Mouse (Mus musculus): Measurements from ENCODE around the gene Olfr933. TPM values are rescaled to one million over a fixed set of nuclear protein-coding genes. Genes with fewer than 3 reads are reported as not detected.

Olfr933 gene
- not detected in 2 replicates for polyA plus RNA-seq (2014; fragmentation: Nextera tagmentation; extraction: Ambion mirVana)

DNA sequence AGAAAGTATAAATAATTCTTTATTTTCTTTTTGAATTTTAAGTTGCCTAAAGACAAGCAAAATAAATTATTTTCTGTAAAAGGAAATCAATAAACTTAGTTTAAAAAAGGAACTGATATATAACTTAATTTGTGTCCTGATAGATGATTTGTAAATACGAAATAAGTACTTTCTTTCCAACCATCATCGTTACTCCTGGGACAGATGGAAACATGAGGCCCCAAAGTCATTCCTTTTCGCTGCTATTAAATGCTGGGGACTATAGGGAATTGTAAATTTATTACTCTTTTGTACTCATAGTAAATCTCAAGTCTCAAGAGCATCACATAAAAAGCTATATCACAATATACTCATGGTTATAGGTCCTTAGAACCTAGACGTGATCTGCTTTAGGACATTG, at the start of gene Olfr933:
Gene Olfr933 (plus strand): TSS at position 301 of the 400 bp plus-strand sequence.
- no peak for ATAC-seq (replicated peaks; ENCODE audit: low FRiP score, low TSS enrichment, low read depth)
- no peak within 1 kb of the TSS for H3K27ac ChIP-seq (ENCODE audit: low read depth)
- 81% methylated on average over 4 of the region's 4 CpGs for WGBS
- H3K36me3 ChIP-seq (ENCODE audit: control insufficient read depth, insufficient read depth, low read length): no peaks in the 10 kb centered on the region
- H3K4me3 ChIP-seq (ENCODE audit: low read depth, low read length): no peak within 1 kb of the TSS
- DNase-seq (ENCODE audit: low spot score): no peak
- H3K9ac ChIP-seq (ENCODE audit: low read length): no peak within 1 kb of the TSS
- no peaks in the 10 kb centered on the region for H3K9me3 ChIP-seq (ENCODE audit: control insufficient read depth, low read length)
- no peaks in the 10 kb centered on the region for H3K4me1 ChIP-seq (replicated peaks; ENCODE audit: control insufficient read depth, insufficient read depth, low read length)
- no peaks in the 10 kb centered on the region for H3K27me3 ChIP-seq (replicated peaks; ENCODE audit: control insufficient read depth, insufficient read depth, low read length)
- H3K4me2 ChIP-seq (ENCODE audit: low read length): no peak within 1 kb of the TSS

DNA sequence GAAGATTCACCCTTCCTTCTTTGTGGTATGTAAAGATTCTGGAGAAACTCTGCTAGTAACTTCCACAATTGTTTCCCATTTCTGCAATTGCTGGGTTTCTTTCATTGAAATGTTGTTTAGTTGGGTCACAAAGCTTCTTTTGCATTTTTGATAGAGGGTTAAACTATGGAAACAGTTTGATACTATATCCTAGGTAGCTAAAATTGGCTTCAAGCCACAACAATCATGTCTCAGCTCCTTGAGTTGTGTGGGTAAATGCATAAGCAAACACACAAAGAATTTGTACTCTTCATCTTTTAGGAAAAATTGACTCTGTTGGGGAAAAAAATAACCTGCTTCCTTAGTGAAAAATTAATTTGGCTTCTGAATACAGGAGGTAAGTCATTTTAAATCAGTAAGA, 42.6 kb upstream of the Olfr933 start, which contains the start of gene Olfr930:
Gene Olfr930 (plus strand): TSS at position 301 of the 400 bp plus-strand sequence.
- Histone ChIP-seq H3K4me1 (replicated peaks; ENCODE audit: control insufficient read depth, insufficient read depth, low read length) (no peaks in the 10 kb centered on the region), H3K9me3 (ENCODE audit: control insufficient read depth, low read length) (no peaks in the 10 kb centered on the region), H3K27me3 (replicated peaks; ENCODE audit: control insufficient read depth, insufficient read depth, low read length) (no peaks in the 10 kb centered on the region), H3K4me2 (ENCODE audit: low read length) (no peak within 1 kb of the TSS), H3K27ac (ENCODE audit: low read depth) (no peak within 1 kb of the TSS), H3K4me3 (ENCODE audit: low read depth, low read length) (no peak within 1 kb of the TSS), H3K36me3 (ENCODE audit: control insufficient read depth, insufficient read depth, low read length) (no peaks in the 10 kb centered on the region), H3K9ac (ENCODE audit: low read length) (no peak within 1 kb of the TSS)
- DNase-seq (ENCODE audit: low spot score) (no peak), ATAC-seq (replicated peaks; ENCODE audit: low FRiP score, low TSS enrichment, low read depth) (no peak)

DNA sequence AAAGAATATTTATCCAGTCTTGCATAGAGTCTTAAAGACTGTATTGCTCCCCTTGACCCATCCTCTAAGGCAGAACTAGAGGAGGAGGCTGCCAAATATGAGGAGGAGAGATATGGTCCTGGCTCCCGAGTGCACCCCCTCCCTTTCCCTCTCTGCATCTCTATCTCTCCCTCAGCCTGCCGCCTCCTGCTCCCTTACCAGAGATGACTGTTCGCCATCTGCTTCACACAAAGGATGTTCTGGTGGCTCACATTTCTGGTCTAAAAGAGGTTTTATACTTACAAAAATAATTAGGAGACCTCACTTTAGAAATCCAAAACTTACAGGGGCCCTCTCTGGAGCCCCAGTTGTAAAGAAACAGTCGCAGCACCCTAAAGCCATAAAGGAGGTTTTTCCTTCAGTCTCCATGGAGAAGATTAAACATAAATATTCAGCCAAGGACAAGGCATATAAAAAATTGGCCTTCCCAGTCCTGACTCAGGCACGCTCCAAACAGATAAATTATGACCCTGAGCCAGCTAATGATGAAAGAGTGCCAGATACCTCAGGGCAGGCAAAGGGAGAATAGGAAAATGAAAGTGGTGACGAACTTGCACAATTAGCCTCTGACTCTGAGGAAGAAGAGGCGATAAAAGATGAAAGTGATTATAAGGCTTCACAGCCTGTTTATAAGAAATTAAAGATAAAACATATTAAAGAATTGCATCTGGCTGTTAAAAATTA, 18.6 kb upstream of the Olfr933 start:
- Histone ChIP-seq H3K9me3 (ENCODE audit: control insufficient read depth, low read length) (no peaks in the 10 kb centered on the region), H3K4me2 (ENCODE audit: low read length) (no peak overlapping the region), H3K27me3 (replicated peaks; ENCODE audit: control insufficient read depth, insufficient read depth, low read length) (no peaks in the 10 kb centered on the region), H3K4me1 (replicated peaks; ENCODE audit: control insufficient read depth, insufficient read depth, low read length) (no peaks in the 10 kb centered on the region), H3K27ac (ENCODE audit: low read depth) (no peak overlapping the region), H3K36me3 (ENCODE audit: control insufficient read depth, insufficient read depth, low read length) (no peaks in the 10 kb centered on the region), H3K9ac (ENCODE audit: low read length) (no peak overlapping the region), H3K4me3 (ENCODE audit: low read depth, low read length) (no peak overlapping the region)
- 45% methylated on average over 7 of the region's 7 CpGs for WGBS
- DNase-seq (ENCODE audit: low spot score) (no peak), ATAC-seq (replicated peaks; ENCODE audit: low FRiP score, low TSS enrichment, low read depth) (no peak)

DNA sequence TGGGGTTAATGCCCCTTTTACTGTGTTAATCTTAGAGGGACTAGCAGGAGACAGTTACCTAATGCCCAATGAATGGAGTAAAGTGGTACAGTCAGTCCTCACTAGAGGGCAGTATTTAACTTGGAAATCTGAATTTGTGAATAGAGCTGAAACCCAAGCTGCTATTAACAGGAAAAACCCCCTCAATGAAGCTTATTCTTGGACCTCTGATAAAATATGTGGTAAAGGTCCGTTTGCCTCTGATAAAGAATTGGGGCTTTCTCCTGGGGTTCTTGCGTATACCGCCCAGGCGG, 18.0 kb upstream of the Olfr933 start:
- Histone ChIP-seq H3K4me2 (ENCODE audit: low read length) (no peak overlapping the region), H3K4me3 (ENCODE audit: low read depth, low read length) (no peak overlapping the region), H3K9ac (ENCODE audit: low read length) (no peak overlapping the region), H3K9me3 (ENCODE audit: control insufficient read depth, low read length) (no peaks in the 10 kb centered on the region), H3K4me1 (replicated peaks; ENCODE audit: control insufficient read depth, insufficient read depth, low read length) (no peaks in the 10 kb centered on the region), H3K36me3 (ENCODE audit: control insufficient read depth, insufficient read depth, low read length) (no peaks in the 10 kb centered on the region), H3K27me3 (replicated peaks; ENCODE audit: control insufficient read depth, insufficient read depth, low read length) (no peaks in the 10 kb centered on the region), H3K27ac (ENCODE audit: low read depth) (no peak overlapping the region)
- DNase-seq (ENCODE audit: low spot score): no peak
- no peak for ATAC-seq (replicated peaks; ENCODE audit: low FRiP score, low TSS enrichment, low read depth)
- 74% methylated on average over 4 of the region's 4 CpGs for WGBS

DNA sequence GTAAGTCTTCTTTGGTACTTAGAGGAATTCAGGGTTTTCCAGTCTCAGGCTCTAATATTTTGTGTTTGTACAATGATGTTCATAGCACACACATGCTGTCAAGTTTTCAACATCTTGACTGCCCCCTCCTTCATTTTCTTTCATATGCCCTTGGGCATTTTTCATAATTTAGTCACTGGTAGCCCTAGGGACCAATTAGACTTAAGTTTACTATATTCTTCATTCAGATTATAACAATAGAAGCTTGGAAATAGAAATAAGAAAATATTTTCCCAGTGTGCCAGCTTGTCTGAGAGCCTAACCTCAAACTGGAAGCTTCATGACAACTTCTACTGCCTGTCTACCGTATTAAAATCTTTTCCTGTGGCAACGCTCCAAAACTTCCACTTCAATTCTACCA, 16.1 kb downstream of the Olfr933 start, which contains the start of gene Olfr934:
Gene Olfr934 (minus strand): TSS at position 101 of the 400 bp plus-strand sequence.
- Histone ChIP-seq H3K4me3 (ENCODE audit: low read depth, low read length) (no peak within 1 kb of the TSS), H3K4me2 (ENCODE audit: low read length) (no peak within 1 kb of the TSS), H3K27ac (ENCODE audit: low read depth) (no peak within 1 kb of the TSS), H3K4me1 (replicated peaks; ENCODE audit: control insufficient read depth, insufficient read depth, low read length) (no peaks in the 10 kb centered on the region), H3K9me3 (ENCODE audit: control insufficient read depth, low read length) (no peaks in the 10 kb centered on the region), H3K27me3 (replicated peaks; ENCODE audit: control insufficient read depth, insufficient read depth, low read length) (no peaks in the 10 kb centered on the region), H3K36me3 (ENCODE audit: control insufficient read depth, insufficient read depth, low read length) (no peaks in the 10 kb centered on the region), H3K9ac (ENCODE audit: low read length) (no peak within 1 kb of the TSS)
- DNase-seq (ENCODE audit: low spot score): no peak
- WGBS: 97% methylated on average over 2 of the region's 2 CpGs
- no peak for ATAC-seq (replicated peaks; ENCODE audit: low FRiP score, low TSS enrichment, low read depth)

DNA sequence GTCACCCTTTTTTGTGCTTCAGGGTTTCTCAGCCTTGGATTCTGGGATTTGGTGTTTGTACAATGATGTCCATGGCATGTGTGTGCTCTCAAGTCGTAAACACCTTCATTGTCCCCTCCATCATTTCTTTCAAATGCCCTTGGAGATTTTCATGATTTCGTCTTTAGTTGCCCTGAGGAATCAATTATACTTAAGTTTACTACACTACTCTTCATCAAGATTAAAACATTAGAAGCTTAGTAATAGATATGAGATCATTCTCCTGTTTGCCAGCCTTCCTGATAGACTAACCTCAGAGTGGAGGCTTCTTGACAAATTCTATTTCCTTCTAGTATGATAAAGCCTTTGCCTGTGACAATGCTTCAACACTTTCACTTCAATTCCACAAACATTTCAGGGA, 27.5 kb downstream of the Olfr933 start, which contains the start of gene Olfr935:
Gene Olfr935 (minus strand): TSS at position 101 of the 400 bp plus-strand sequence.
- 73% methylated on average over 2 of the region's 2 CpGs for WGBS
- Histone ChIP-seq H3K9ac (ENCODE audit: low read length) (no peak within 1 kb of the TSS), H3K9me3 (ENCODE audit: control insufficient read depth, low read length) (no peaks in the 10 kb centered on the region), H3K4me1 (replicated peaks; ENCODE audit: control insufficient read depth, insufficient read depth, low read length) (no peaks in the 10 kb centered on the region), H3K27ac (ENCODE audit: low read depth) (no peak within 1 kb of the TSS), H3K27me3 (replicated peaks; ENCODE audit: control insufficient read depth, insufficient read depth, low read length) (no peaks in the 10 kb centered on the region), H3K36me3 (ENCODE audit: control insufficient read depth, insufficient read depth, low read length) (no peaks in the 10 kb centered on the region), H3K4me3 (ENCODE audit: low read depth, low read length) (no peak within 1 kb of the TSS), H3K4me2 (ENCODE audit: low read length) (no peak within 1 kb of the TSS)
- DNase-seq (ENCODE audit: low spot score): no peak
- ATAC-seq (replicated peaks; ENCODE audit: low FRiP score, low TSS enrichment, low read depth): no peak

DNA sequence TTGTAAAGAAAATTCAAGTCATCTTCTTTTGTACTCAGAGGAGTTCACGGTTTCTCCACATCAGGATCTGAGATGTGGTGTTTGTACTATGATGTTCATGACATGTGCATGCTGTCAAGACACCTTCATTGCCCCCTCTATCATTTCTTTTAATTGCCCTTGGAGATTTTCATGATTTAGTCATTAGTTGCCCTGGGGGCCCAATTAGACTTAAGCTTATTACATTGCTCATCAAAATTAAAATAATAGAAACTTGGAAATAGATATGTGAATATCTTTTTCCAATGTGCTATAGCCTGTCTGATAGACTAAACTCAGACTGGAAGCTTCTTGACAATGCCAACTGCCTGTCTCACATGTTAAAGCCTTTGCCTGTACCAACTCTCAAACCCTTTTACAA, 51.2 kb downstream of the Olfr933 start, which contains the start of gene Olfr146:
Gene Olfr146 (minus strand): TSS at position 101 of the 400 bp plus-strand sequence.
- 85% methylated on average over 1 of the region's 1 CpGs for WGBS
- Histone ChIP-seq H3K9me3 (ENCODE audit: control insufficient read depth, low read length) (no peaks in the 10 kb centered on the region), H3K27me3 (replicated peaks; ENCODE audit: control insufficient read depth, insufficient read depth, low read length) (no peaks in the 10 kb centered on the region), H3K4me1 (replicated peaks; ENCODE audit: control insufficient read depth, insufficient read depth, low read length) (no peaks in the 10 kb centered on the region), H3K4me2 (ENCODE audit: low read length) (no peak within 1 kb of the TSS), H3K27ac (ENCODE audit: low read depth) (no peak within 1 kb of the TSS), H3K4me3 (ENCODE audit: low read depth, low read length) (no peak within 1 kb of the TSS), H3K36me3 (ENCODE audit: control insufficient read depth, insufficient read depth, low read length) (no peaks in the 10 kb centered on the region), H3K9ac (ENCODE audit: low read length) (no peak within 1 kb of the TSS)
- DNase-seq (ENCODE audit: low spot score) (no peak), ATAC-seq (replicated peaks; ENCODE audit: low FRiP score, low TSS enrichment, low read depth) (no peak)
